Mouse (Mus musculus) hindbrain, embryonic 16.5 days (tissue): ENCODE data around the gene Maats1. TPM values are rescaled to one million over a fixed set of nuclear protein-coding genes. Genes with fewer than 3 reads are reported as not detected.
A peak's percentile ranks its signal among the peaks of the same experiment; 100 is the strongest.

Experiments
- ATAC-seq: fragments of 200-750 bp; cut with Nextera tagmentation; 2 replicates; pipeline ENCODE4 v1.8.0; 2017; ENCODE audit warnings: moderate TSS enrichment, moderate library complexity
- H3K27ac ChIP-seq: fragments of 300-500 bp; sonication (generic); 2 replicates; pipeline ENCODE4 v1.5.1; 2014; ENCODE audit warnings: low read depth, mild to moderate bottlenecking, control low read depth, low read length, moderate library complexity
- H3K27me3 ChIP-seq: fragments of 300-500 bp; sonication (generic); replicated peaks from 2 replicates; pipeline ENCODE4 v1.6.1; 2014; ENCODE audit warnings: low read length; ENCODE audit not compliant: control insufficient read depth, insufficient read depth
- H3K36me3 ChIP-seq: fragments of 300-500 bp; sonication (generic); 2 replicates; pipeline ENCODE4 v1.6.1; 2014; ENCODE audit warnings: mild to moderate bottlenecking, low read length, moderate library complexity, mixed read lengths; ENCODE audit not compliant: control insufficient read depth, insufficient read depth
- H3K4me1 ChIP-seq: fragments of 300-500 bp; sonication (generic); 2 replicates; pipeline ENCODE4 v1.6.1; 2014; ENCODE audit warnings: low read depth, low read length; ENCODE audit not compliant: control insufficient read depth, insufficient read depth
- H3K4me2 ChIP-seq: fragments of 300-500 bp; sonication (generic); 2 replicates; pipeline ENCODE4 v1.6.1; 2014; ENCODE audit warnings: mild to moderate bottlenecking, low read length, control low read depth, moderate library complexity
- H3K4me3 ChIP-seq: fragments of 300-500 bp; sonication (generic); 2 replicates; pipeline ENCODE4 v1.5.1; 2014; ENCODE audit warnings: mild to moderate bottlenecking, low read length, control low read depth, moderate library complexity
- H3K9ac ChIP-seq: fragments of 300-500 bp; sonication (generic); 2 replicates; pipeline ENCODE4 v1.6.1; 2014; ENCODE audit warnings: low read depth, mild to moderate bottlenecking, control low read depth, low read length, moderate library complexity
- H3K9me3 ChIP-seq: fragments of 300-500 bp; sonication (generic); 2 replicates; pipeline ENCODE4 v1.6.1; 2014; ENCODE audit warnings: mild to moderate bottlenecking, low read length, moderate library complexity; ENCODE audit not compliant: control insufficient read depth
- WGBS: fragments of 180-500 bp; shearing (Covaris S2); extraction: QIAGEN DNeasy Blood & Tissue Kit; methylation state at CpG from one replicate; pipeline ENCODE4 v1.1.7; 2014; 5-methylcytosine and 5-hydroxymethylcytosine counted together
- polyA plus RNA-seq: library from polyadenylated mRNA; unstranded; fragments of >200 nt; fragmentation: Nextera tagmentation; extraction: Ambion mirVana; gene quantifications from 2 replicates; pipeline ENCODE4 v1.2.1, GENCODE M21; 2015

The Maats1 gene
- polyA plus RNA-seq, 1 experiment from 2014 or later, result 1.6 TPM

GRCm38 (mm10) chr16:38294685-38295348 lies 47.1 kb downstream of the Maats1 start, which contains the start of gene Nr1i2:
Nr1i2 (minus strand) TSS chr16:38294824.
- Histone ChIP-seq H3K36me3 (no peaks in the 10 kb centered on the region), H3K27ac (no peak within 1 kb of the TSS), H3K4me1 (no peaks in the 10 kb centered on the region), H3K9me3 (no peaks in the 10 kb centered on the region), H3K9ac (no peak within 1 kb of the TSS), H3K27me3 (no peaks in the 10 kb centered on the region), H3K4me3 (no peak within 1 kb of the TSS), H3K4me2 (no peak within 1 kb of the TSS)
- no peak for ATAC-seq
- WGBS, result 76% methylated on average over 7 of the region's 7 CpGs

- Histone ChIP-seq H3K9ac (no peak overlapping the region), H3K9me3 (no peaks in the 10 kb centered on the region), H3K36me3 (no peaks in the 10 kb centered on the region), H3K27me3 (no peaks in the 10 kb centered on the region), H3K4me2 (no peak overlapping the region), H3K4me1 (no peaks in the 10 kb centered on the region), H3K27ac (no peak overlapping the region), H3K4me3 (no peak overlapping the region)
- 74% methylated on average over 2 of the region's 2 CpGs for WGBS
- ATAC-seq, result no peak
Observed at GRCm38 (mm10) chr16:38290151-38290550, 51.8 kb downstream of the Maats1 start.

GRCm38 (mm10) chr16:38288851-38289250 lies 53.1 kb downstream of the Maats1 start:
- no peaks in the 10 kb centered on the region for H3K36me3 ChIP-seq
- no peaks in the 10 kb centered on the region for H3K27me3 ChIP-seq
- no peak overlapping the region for H3K4me3 ChIP-seq
- no peak for ATAC-seq
- H3K27ac ChIP-seq, result no peak overlapping the region
- no peak overlapping the region for H3K9ac ChIP-seq
- 37% methylated on average over 6 of the region's 6 CpGs for whole genome bisulfite sequencing
- no peaks in the 10 kb centered on the region for H3K9me3 ChIP-seq
- no peaks in the 10 kb centered on the region for H3K4me1 ChIP-seq
- H3K4me2 ChIP-seq, result no peak overlapping the region

- ATAC-seq, result no peak
- Histone ChIP-seq H3K4me1 (no peaks in the 10 kb centered on the region), H3K9ac (no peak overlapping the region), H3K27me3 (no peaks in the 10 kb centered on the region), H3K4me2 (no peak overlapping the region), H3K27ac (no peak overlapping the region), H3K9me3 (no peaks in the 10 kb centered on the region), H3K4me3 (no peak overlapping the region), H3K36me3 (no peaks in the 10 kb centered on the region)
- WGBS, result 88% methylated on average over 3 of the region's 3 CpGs
Observed at GRCm38 (mm10) chr16:38287762-38288161, 54.2 kb downstream of the Maats1 start.

GRCm38 (mm10) chr16:38287357-38287756 lies 54.6 kb downstream of the Maats1 start:
- 88% methylated on average over 6 of the region's 6 CpGs for WGBS

GRCm38 (mm10) chr16:38286541-38286940 lies 55.4 kb downstream of the Maats1 start:
- Histone ChIP-seq H3K4me3 (no peak overlapping the region), H3K9me3 (no peaks in the 10 kb centered on the region), H3K4me2 (no peak overlapping the region), H3K27me3 (no peaks in the 10 kb centered on the region), H3K36me3 (no peaks in the 10 kb centered on the region), H3K4me1 (no peaks in the 10 kb centered on the region), H3K9ac (no peak overlapping the region), H3K27ac (no peak overlapping the region)
- 71% methylated on average over 4 of the region's 4 CpGs for WGBS
- ATAC-seq, result no peak

More at GRCm38 (mm10) chr16:38287357-38287756, 54.6 kb downstream of the Maats1 start:
- Histone ChIP-seq H3K27me3 (no peaks in the 10 kb centered on the region), H3K4me1 (no peaks in the 10 kb centered on the region), H3K9ac (no peak overlapping the region), H3K36me3 (no peaks in the 10 kb centered on the region), H3K9me3 (no peaks in the 10 kb centered on the region), H3K4me3 (no peak overlapping the region), H3K27ac (no peak overlapping the region), H3K4me2 (no peak overlapping the region)
- ATAC-seq, result no peak

- no peak for ATAC-seq
- Histone ChIP-seq H3K9me3 (no peaks in the 10 kb centered on the region), H3K36me3 (no peaks in the 10 kb centered on the region), H3K27me3 (no peaks in the 10 kb centered on the region), H3K4me1 (no peaks in the 10 kb centered on the region), H3K4me2 (no peak overlapping the region), H3K9ac (no peak overlapping the region), H3K4me3 (no peak overlapping the region), H3K27ac (no peak overlapping the region)
- WGBS, result 87% methylated on average over 7 of the region's 7 CpGs
Observed at GRCm38 (mm10) chr16:38285801-38286200, 56.1 kb downstream of the Maats1 start.

- H3K27me3 ChIP-seq, result no peaks in the 10 kb centered on the region
- H3K9me3 ChIP-seq, result no peaks in the 10 kb centered on the region
- H3K27ac ChIP-seq, result no peak overlapping the region
- no peaks in the 10 kb centered on the region for H3K4me1 ChIP-seq
- H3K4me3 ChIP-seq, result no peak overlapping the region
- 13% methylated on average over 3 of the region's 3 CpGs for WGBS
- no peak overlapping the region for H3K4me2 ChIP-seq
- H3K36me3 ChIP-seq, result no peaks in the 10 kb centered on the region
- peak; percentile 58 for ATAC-seq
- H3K9ac ChIP-seq, result no peak overlapping the region
Observed at GRCm38 (mm10) chr16:38283300-38283699, 58.6 kb downstream of the Maats1 start.

- Histone ChIP-seq H3K27me3 (no peaks in the 10 kb centered on the region), H3K36me3 (no peaks in the 10 kb centered on the region), H3K4me2 (no peak overlapping the region), H3K4me3 (no peak overlapping the region), H3K4me1 (no peaks in the 10 kb centered on the region), H3K27ac (no peak overlapping the region), H3K9ac (no peak overlapping the region), H3K9me3 (no peaks in the 10 kb centered on the region)
- 83% methylated on average over 7 of the region's 7 CpGs for WGBS
- no peak for ATAC-seq
Observed at GRCm38 (mm10) chr16:38282559-38283160, 59.3 kb downstream of the Maats1 start.
